Mouse (Mus musculus) left cerebral cortex, adult 2 months (tissue): ENCODE data around the gene Fcnb. TPM values are rescaled to one million over a fixed set of nuclear protein-coding genes. Genes with fewer than 3 reads are reported as not detected.
A peak's percentile ranks its signal among the peaks of the same experiment; 100 is the strongest.

ENCODE experiments used
- DNase-seq, 2 experiments: peaks; one replicate each; pipeline ENCODE4 v3.0.0; 2021 to 2022; ENCODE audit warnings: low spot score in 2 of 2, mixed read lengths in 1 of 2; ENCODE audit errors: extremely low spot score in 1 of 2
- H3K27ac ChIP-seq: fragments of 200-600 bp; 2 replicates; pipeline ENCODE4 v1.8.1; 2022
- H3K4me3 ChIP-seq: fragments of 200-600 bp; 2 replicates; pipeline ENCODE4 v1.8.1; 2022
- CTCF ChIP-seq: fragments of 200-600 bp; IDR thresholded peaks from 2 replicates; pipeline ENCODE4 v1.8.1; 2022; ENCODE audit warnings: antibody characterized with exemption, mild to moderate bottlenecking, moderate library complexity
- intact Hi-C: fragments of 180-260 bp; cut with DNase I; formaldehyde crosslinking; loops from one replicate; pipeline ENCODE4 v1.15.1; 2025
- total RNA-seq, 2 experiments: library from RNA; stranded (reverse); gene quantifications; 2 replicates each; pipeline ENCODE4 v1.2.3; 2021

Fcnb gene
- total RNA-seq, 2 experiments from 2014 or later: not detected

DNA sequence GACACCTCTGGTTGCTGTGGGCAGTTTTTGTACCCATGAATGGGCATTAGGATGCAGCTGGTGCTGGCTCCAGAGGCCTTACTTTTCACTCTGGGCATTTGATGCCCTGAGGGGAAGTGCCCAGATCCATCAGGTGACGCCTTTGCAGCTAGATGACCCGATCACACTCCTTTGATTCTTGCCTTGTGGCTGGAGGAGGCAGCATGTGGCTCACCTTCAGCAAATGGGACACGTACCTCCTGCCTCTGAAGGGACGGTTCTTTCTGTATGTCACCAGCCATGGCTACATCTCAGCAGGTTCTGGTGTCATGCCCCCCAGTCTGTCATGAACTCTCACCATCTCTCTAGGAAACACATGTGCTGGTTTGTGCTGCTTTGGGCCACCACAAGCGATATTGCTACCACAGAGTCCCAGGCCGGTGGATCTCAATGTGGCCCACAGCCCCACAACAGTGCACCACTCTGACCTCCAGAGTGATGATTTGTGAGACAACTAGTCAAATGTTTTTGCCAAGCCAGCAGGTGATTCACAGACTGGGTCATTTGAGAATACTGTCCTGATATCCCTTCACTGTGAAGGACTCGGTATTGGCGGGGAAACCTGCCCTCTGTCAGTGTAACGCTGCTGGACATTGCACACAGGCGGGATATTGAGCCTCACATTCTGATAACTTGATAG lies 44.9 kb downstream of the Fcnb start:
- no peak overlapping the region for H3K27ac ChIP-seq
- intact Hi-C loops: no loop called here
- no peak overlapping the region for H3K4me3 ChIP-seq
- no peak for DNase-seq
- no peak for TF ChIP-seq CTCF

DNA sequence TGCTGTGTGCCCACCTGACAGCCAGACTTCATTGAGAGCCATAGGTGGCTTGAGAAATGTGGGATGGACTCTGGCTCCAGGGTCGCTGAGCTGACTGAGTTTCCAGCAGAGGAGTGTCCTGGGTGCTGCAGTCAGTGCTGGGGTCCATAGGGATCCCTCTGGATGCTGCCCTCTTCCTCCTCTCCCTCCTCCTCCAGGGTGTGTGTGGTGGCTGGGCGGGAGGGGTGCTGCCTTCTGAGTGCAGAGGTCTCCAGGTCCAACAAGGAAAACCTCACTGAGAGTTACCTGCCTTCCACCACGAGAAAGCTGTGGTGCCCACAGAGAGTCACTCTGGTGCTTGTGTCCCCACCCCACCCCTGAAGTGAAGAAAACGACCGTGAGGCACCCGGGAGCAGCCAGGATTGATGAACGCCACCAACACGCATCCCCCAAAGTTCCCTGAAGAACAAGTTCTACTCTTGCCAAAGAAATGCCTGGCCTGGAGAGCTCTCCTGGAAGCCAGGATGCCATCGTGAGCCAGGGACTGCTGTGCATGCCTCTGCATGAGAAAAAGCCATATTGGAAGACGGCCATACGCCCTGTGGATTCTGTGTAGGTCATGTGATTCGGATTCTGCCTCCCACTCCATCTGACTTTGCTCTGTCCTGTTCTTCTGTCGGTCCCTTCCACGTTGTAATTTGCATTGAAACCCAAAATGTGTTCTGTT lies 46.1 kb downstream of the Fcnb start:
- peak; percentile 31 to 36 for DNase-seq
- Histone ChIP-seq H3K27ac (no peak overlapping the region), H3K4me3 (no peak overlapping the region)
- TF ChIP-seq CTCF: no peak
- intact Hi-C loops: no loop called here

DNA sequence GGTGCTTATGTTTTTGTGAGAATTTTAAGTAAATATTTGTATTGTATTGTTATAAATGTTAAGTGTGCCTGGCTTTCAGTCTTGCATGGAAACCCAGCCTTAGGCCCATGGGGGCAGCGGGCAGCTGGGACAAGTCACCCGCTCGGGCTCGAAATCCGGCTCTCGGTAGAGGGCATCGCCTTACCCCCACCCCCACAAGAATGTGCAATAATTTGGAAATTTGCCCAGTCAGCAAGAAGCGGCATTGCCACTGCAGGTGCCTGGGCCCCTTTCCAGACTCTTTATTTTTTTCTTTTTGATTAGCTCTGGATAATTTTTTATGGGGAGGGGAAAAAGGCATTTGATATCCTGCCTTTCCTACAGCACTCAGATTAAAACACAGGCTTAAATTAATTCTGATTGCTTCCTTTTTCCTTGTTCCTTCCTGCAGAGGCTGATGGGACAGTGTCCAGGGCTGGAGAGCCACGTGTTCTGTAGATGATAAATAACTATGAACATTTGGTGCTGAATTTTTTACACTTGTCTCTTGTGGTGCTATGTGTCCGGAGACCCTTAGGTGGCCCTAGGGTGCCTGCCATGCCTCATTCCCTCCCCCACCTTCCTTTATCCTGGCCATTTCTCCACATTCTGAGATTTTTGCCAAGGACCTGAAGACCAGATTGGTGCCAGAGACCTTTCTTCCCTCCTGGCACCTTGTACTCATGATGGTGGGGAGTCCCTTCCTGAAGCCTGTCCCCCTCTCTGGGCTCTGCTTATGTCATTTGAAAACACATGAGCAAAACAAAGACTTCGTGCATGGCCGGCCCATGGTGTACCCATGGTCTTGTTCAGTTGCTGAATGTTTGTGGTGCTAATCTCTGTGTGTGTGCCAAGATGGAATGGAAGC lies 46.9 kb downstream of the Fcnb start:
- H3K4me3 ChIP-seq: no peak overlapping the region
- intact Hi-C loops: no loop called here
- DNase-seq: no peak
- TF ChIP-seq CTCF: no peak
- no peak overlapping the region for H3K27ac ChIP-seq

DNA sequence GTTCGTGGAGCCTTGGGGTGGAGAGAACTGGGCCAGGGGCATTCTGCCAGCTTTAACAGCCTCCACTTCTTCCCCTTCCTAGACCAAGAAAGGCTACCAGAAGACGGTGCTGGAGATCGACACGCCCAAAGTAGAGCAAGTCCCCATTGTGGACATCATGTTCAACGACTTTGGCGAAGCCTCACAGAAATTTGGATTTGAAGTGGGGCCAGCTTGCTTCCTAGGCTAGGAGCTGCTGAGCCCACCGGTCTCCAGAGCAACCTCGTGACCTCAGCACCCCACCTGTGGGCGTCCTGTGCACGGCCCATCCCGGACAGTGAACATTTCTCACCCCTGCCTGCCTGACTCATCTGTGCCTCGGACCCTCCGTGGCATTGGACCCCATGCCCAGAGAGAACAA lies 47.9 kb downstream of the Fcnb start:
- Histone ChIP-seq H3K27ac (no peak overlapping the region), H3K4me3 (no peak overlapping the region)
- no peak for DNase-seq
- intact Hi-C loops: no loop called here
- TF ChIP-seq CTCF: no peak

DNA sequence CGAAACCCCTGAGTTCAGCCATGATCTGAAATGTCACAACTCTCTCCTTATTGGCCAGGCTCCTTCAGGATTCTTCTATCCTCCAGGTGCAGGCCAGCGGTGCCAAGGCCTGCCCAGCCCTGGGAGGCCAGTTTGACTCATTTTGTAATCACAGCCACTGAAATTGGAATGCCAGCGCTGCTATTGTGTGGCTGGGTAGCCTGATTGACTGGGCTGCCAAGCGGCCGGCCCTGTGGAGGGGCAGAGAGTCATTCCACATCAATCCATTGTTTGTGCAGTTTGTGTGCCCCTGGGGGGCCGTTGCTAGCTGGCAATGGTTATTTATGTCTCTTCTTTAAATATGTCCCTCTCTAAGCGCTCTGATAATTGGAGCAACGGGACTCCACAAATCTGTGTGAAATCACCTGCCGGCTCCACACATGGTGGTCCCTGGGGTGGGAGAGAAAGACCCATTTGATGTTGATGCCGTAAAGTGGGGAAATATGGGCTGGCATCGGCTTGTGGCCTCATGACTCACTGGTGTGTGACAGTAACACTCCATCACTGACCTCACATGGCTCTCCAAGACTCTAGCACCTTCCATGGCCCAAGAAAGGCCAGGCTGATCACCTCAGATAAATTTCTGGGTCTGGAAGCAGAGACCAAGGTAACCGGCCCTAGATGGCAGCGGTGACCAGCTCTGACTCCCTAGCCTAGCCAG lies 50.5 kb downstream of the Fcnb start:
- DNase-seq: no peak
- no peak overlapping the region for H3K27ac ChIP-seq
- intact Hi-C loops: no loop called here
- H3K4me3 ChIP-seq: no peak overlapping the region
- TF ChIP-seq CTCF: no peak

DNA sequence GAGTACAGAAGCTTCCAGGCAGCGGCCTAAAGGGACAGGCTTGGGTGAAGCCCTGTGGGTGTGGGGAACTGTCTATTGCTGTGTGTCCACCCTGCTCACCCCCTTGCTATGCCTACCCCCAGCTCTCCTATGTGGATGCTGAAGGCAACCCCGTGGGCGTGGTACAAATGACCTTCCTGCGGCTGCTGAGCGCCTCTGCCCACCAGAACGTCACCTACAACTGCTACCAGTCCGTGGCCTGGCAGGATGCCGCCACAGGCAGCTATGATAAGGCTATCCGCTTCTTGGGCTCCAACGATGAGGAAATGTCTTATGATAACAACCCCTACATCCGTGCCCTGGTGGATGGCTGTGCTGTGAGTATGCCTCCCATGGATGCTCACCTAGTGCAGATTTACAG lies 52.2 kb downstream of the Fcnb start:
- intact Hi-C loops: no loop called here
- H3K4me3 ChIP-seq: no peak overlapping the region
- H3K27ac ChIP-seq: no peak overlapping the region
- no peak for DNase-seq
- TF ChIP-seq CTCF: no peak

DNA sequence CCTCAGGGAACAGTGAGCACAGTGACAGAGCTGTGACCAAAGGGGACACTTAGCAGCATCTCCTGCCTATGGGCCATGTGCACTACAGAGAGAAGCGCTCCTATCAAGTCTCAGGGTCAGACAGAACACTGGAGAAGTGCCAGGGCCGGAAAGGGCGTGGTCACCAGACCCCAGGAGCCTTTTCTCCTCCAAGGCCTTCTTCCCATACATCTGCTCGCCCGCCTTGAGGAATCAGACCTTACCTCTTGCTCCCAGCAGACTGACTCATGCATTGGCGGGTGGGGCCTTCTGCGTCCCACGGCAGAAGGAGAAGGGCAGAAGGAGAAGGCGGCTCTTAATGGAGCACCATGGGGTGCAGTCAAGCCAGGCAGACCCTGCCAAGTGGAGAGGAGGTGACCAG lies 52.8 kb downstream of the Fcnb start:
- no peak overlapping the region for H3K4me3 ChIP-seq
- intact Hi-C loops: no loop called here
- TF ChIP-seq CTCF: no peak
- DNase-seq: no peak
- H3K27ac ChIP-seq: no peak overlapping the region

Other genes with a start within 250 kb of the Fcnb start
- 10 to 100 TPM in 1 of 2 experiments, 1 to 10 TPM in 1; 6.9 to 10.1 TPM for gene Col5a1, start 198.5 kb downstream of the Fcnb start, total RNA-seq
- 1,000 to 10,000 TPM; 1,521 to 1,595 TPM for gene Olfm1, start 108.1 kb upstream of the Fcnb start, total RNA-seq